Mouse (Mus musculus) bone marrow, adult 2 months (tissue): ENCODE results near the gene Mycl.

Source experiments
- CTCF ChIP-seq: fragments of 200-500 bp; IDR thresholded peaks from 2 replicates; pipeline ENCODE4 v1.5.1; 2011; ENCODE audit warnings: low read length, control low read depth; ENCODE audit not compliant: control insufficient read depth, insufficient read depth
- POLR2A ChIP-seq: fragments of 200-500 bp; IDR thresholded peaks from 2 replicates; pipeline ENCODE4 v1.6.1; 2011; ENCODE audit warnings: low read depth, mild to moderate bottlenecking, control low read depth, low read length, borderline replicate concordance; ENCODE audit not compliant: control insufficient read depth

GRCm38 (mm10) chr4:123025418-123025817 is 30.0 kb downstream of the Mycl start:
- no peak for TF ChIP-seq CTCF
- no peak for TF ChIP-seq POLR2A
